Mouse (Mus musculus) ES-Bruce4 (cell line): ENCODE measurements around the gene Maml3. TPM values are rescaled to one million over a fixed set of nuclear protein-coding genes. Genes with fewer than 3 reads are reported as not detected.

ENCODE experiments used
- H3K27ac ChIP-seq: 2 replicates; pipeline ENCODE4 v1.5.1; 2012; ENCODE audit warnings: low read length, inconsistent platforms; ENCODE audit not compliant: insufficient read depth
- H3K27me3 ChIP-seq: 2 replicates; pipeline ENCODE4 v1.6.1; 2012; ENCODE audit warnings: mild to moderate bottlenecking, low read length, inconsistent platforms; ENCODE audit not compliant: control insufficient read depth, poor library complexity, insufficient read depth, severe bottlenecking
- H3K36me3 ChIP-seq: 2 replicates; pipeline ENCODE4 v1.6.1; 2012; ENCODE audit warnings: inconsistent platforms, mild to moderate bottlenecking, low read length, moderate library complexity; ENCODE audit not compliant: control insufficient read depth, poor library complexity, insufficient read depth, severe bottlenecking
- H3K4me1 ChIP-seq: one replicate; pipeline ENCODE4 v1.8.1; 2011; ENCODE audit warnings: low read length; ENCODE audit not compliant: control insufficient read depth, insufficient read depth
- H3K4me3 ChIP-seq: 2 replicates; pipeline ENCODE4 v1.5.1; 2011; ENCODE audit warnings: low read depth, mild to moderate bottlenecking, low read length
- H3K9ac ChIP-seq: 2 replicates; pipeline ENCODE4 v1.6.1; 2012; ENCODE audit warnings: low read depth, mild to moderate bottlenecking, inconsistent platforms; ENCODE audit not compliant: poor library complexity, severe bottlenecking
- H3K9me3 ChIP-seq: replicated peaks from 2 replicates; pipeline ENCODE4 v1.6.1; 2012; ENCODE audit warnings: mild to moderate bottlenecking, low read length, inconsistent platforms; ENCODE audit not compliant: control insufficient read depth, poor library complexity, insufficient read depth, severe bottlenecking
- CTCF ChIP-seq: IDR thresholded peaks from one replicate; pipeline ENCODE4 v1.8.1; 2011; ENCODE audit warnings: low read depth, low read length
- EP300 ChIP-seq: IDR thresholded peaks from 2 replicates; pipeline ENCODE4 v1.6.1; 2011; ENCODE audit warnings: low read depth, low read length; ENCODE audit not compliant: insufficient read depth
- POLR2A ChIP-seq: IDR thresholded peaks from one replicate; pipeline ENCODE4 v1.8.1; 2011; ENCODE audit warnings: low read length; ENCODE audit not compliant: insufficient read depth
- polyA plus RNA-seq: library from polyadenylated mRNA; stranded (reverse); fragments of >200 nt; gene quantifications from 2 replicates; pipeline ENCODE4 v1.2.4, GENCODE M21; 2011; ENCODE audit warnings: low read depth; ENCODE audit not compliant: missing spikeins, insufficient read depth, insufficient read length

The Maml3 gene
- polyA plus RNA-seq, 1 experiment = 5.7 TPM

DNA sequence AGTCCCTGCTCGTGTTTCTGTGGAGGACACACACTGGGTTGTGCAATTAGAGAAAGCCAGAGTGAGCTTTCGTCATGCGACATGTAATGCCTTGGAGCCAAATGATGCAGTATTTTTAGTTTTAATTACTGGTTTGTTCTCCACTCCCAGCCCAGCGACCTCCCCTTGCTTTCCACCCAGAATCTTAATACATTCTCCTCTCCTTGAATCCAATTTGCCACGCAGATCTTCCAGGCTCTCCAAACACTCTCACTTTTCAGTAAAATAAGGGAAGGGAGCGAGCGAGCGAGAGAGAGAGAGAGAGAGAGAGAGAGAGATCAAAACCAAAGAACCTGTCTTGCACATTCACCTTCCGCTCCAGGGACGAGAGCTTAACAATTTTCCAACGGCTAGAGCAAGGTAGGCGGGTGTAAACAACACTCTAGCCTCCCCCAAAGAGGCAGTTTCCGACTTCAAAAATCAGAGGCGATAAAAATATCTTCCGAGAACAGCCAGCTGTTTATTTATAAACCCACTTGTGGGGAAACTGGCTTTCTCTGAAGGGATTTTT, 404.1 kb downstream of the Maml3 start:
- TF ChIP-seq CTCF = no peak
- TF ChIP-seq POLR2A = no peak
- no peak for TF ChIP-seq EP300
- Histone ChIP-seq H3K27ac (no peak overlapping the region), H3K4me1 (no peaks in the 10 kb centered on the region), H3K27me3 (no peaks in the 10 kb centered on the region; the same call in 1 of the 2 replicates), H3K4me3 (no peak overlapping the region), H3K9ac (no peak overlapping the region), H3K9me3 (no peaks in the 10 kb centered on the region), H3K36me3 (no peaks in the 10 kb centered on the region)

DNA sequence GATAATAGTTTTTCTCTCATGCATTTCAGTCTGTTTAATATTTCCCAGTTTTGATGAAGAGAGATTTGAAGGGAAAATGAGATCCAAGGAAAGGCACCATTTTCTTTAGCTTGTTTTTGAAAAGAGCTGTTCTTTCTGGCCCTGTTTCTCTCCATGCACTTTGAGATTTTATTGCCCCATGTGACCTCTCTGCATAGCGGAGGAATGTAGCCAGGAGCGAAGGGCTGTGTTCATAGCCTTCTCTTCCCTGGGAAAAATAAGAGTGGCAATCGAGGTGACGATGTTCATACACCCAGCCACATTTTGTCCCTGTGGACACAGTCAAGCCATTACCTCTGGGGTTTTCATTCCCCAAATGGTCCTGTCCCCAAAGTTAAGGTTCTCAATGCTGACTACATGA, 404.8 kb downstream of the Maml3 start:
- no peaks in the 10 kb centered on the region for H3K4me1 ChIP-seq
- H3K9ac ChIP-seq = no peak overlapping the region
- TF ChIP-seq POLR2A = no peak
- TF ChIP-seq EP300 = no peak
- no peak for TF ChIP-seq CTCF
- no peaks in the 10 kb centered on the region for H3K36me3 ChIP-seq
- H3K4me3 ChIP-seq = no peak overlapping the region
- H3K9me3 ChIP-seq = no peaks in the 10 kb centered on the region
- H3K27me3 ChIP-seq = no peaks in the 10 kb centered on the region; the same call in 1 of the 2 replicates
- no peak overlapping the region for H3K27ac ChIP-seq

DNA sequence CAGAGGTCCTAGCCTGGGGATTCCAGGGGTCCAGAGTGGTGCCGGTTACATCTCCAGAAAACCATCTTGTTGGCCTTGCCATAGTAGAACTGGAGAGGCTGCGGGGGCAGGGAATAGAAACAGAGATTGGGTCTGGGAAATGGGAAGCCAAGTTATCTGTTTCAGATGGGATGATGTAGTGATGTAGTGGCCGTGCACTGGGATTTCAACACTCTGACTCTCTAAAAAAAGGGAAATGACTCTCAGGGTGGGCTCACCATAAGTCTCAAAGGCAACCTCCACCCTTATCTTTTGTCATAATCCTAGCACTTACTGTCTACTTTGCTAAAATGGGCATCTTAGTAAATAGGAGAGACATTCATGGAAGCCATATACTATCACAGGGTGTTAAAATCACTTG, 406.9 kb downstream of the Maml3 start:
- H3K4me3 ChIP-seq = no peak overlapping the region
- H3K27ac ChIP-seq = no peak overlapping the region
- H3K27me3 ChIP-seq = no peaks in the 10 kb centered on the region; the same call in 1 of the 2 replicates
- H3K9me3 ChIP-seq = no peaks in the 10 kb centered on the region
- H3K36me3 ChIP-seq = no peaks in the 10 kb centered on the region
- no peak overlapping the region for H3K9ac ChIP-seq
- peaks cover 3% of the 10 kb centered on the region for H3K4me1 ChIP-seq
- TF ChIP-seq POLR2A (no peak), CTCF (no peak), EP300 (no peak)

DNA sequence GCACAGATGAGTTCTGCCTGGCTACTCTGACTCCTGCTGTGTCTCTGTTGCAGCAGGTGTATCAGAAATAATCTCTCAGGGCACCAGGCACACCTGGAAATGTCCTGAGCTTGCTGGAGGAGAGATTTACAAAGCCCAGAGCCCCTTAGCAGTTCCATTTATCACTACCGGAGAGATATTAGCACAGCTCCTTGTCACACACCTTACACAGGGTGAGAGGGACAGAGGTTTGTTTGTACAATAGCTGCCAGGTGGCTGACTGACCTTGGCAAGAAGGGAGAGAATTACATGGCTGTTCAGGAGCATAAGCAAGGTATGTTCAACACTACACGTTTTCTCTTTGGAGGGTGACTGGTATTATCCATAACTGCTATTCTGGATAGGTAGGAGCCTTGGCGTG, 409.2 kb downstream of the Maml3 start:
- TF ChIP-seq EP300 (no peak), POLR2A (no peak), CTCF (no peak)
- H3K27ac ChIP-seq = no peak overlapping the region
- no peak overlapping the region for H3K9ac ChIP-seq

DNA sequence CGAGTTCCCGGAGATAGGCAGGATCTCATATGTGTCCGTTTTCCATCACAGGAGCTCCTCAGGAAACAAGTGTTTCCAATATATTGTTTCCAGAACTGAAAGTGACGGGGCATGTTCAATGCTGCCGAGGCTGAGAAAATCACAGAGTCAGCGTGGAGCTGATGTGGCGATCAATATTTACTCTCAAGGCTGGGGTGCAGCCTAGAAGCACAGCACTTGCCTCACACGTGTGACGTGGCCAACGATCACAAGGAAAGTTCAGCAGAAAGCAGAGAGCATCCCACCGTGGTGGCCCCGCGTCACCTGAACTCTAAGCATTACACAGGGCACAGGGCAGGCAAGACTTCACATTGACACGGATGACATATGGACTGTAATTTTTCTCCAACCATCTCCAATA, 410.3 kb downstream of the Maml3 start:
- H3K4me3 ChIP-seq = no peak overlapping the region
- no peak overlapping the region for H3K9ac ChIP-seq
- H3K9me3 ChIP-seq = no peaks in the 10 kb centered on the region
- H3K4me1 ChIP-seq = peaks cover 3% of the 10 kb centered on the region
- H3K36me3 ChIP-seq = no peaks in the 10 kb centered on the region
- TF ChIP-seq CTCF (no peak), EP300 (no peak), POLR2A (no peak)
- H3K27ac ChIP-seq = no peak overlapping the region
- H3K27me3 ChIP-seq = no peaks in the 10 kb centered on the region; the same call in 1 of the 2 replicates

More for the DNA sequence above, 409.2 kb downstream of the Maml3 start:
- Histone ChIP-seq H3K36me3 (no peaks in the 10 kb centered on the region), H3K4me3 (no peak overlapping the region), H3K4me1 (peaks cover 3% of the 10 kb centered on the region), H3K27me3 (no peaks in the 10 kb centered on the region; the same call in 1 of the 2 replicates), H3K9me3 (no peaks in the 10 kb centered on the region)

DNA sequence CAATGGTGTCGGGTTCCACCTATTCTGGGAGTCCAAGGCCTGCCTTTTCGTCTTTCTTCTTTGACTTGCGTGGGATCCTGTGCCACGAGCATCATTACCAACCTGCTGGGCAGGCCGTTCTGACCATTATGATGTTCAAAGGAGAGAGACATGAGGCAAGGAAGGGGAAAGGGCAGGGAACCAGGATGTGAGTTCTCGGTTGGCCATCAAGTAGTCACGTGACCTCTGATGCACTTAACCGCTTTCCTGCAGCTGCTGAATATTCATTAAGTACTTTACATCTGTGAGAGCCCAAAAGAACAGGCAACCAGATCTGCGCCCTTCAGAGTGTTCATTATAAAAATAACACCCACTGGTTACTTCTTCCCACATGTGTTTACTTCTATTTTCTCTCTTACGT, 411.7 kb downstream of the Maml3 start:
- peaks cover 3% of the 10 kb centered on the region for H3K4me1 ChIP-seq
- H3K27me3 ChIP-seq = no peaks in the 10 kb centered on the region
- H3K4me3 ChIP-seq = no peak overlapping the region
- no peaks in the 10 kb centered on the region for H3K36me3 ChIP-seq
- H3K27ac ChIP-seq = no peak overlapping the region
- TF ChIP-seq EP300 (no peak), CTCF (no peak), POLR2A (no peak)
- H3K9me3 ChIP-seq = no peaks in the 10 kb centered on the region
- H3K9ac ChIP-seq = no peak overlapping the region
